Mouse (Mus musculus): Measurements from ENCODE around the gene Jup. TPM values are rescaled to one million over a fixed set of nuclear protein-coding genes. Genes with fewer than 3 reads are reported as not detected.

Jup gene
- total RNA-seq, 2 experiments from 2014 or later = 31.0 to 35.6 TPM

GRCm38 (mm10) chr11:100408835-100409462 is 11.4 kb upstream of the Jup start:
- DNase-seq (ENCODE audit: low spot score in 2 of 2) = no peak

DNA sequence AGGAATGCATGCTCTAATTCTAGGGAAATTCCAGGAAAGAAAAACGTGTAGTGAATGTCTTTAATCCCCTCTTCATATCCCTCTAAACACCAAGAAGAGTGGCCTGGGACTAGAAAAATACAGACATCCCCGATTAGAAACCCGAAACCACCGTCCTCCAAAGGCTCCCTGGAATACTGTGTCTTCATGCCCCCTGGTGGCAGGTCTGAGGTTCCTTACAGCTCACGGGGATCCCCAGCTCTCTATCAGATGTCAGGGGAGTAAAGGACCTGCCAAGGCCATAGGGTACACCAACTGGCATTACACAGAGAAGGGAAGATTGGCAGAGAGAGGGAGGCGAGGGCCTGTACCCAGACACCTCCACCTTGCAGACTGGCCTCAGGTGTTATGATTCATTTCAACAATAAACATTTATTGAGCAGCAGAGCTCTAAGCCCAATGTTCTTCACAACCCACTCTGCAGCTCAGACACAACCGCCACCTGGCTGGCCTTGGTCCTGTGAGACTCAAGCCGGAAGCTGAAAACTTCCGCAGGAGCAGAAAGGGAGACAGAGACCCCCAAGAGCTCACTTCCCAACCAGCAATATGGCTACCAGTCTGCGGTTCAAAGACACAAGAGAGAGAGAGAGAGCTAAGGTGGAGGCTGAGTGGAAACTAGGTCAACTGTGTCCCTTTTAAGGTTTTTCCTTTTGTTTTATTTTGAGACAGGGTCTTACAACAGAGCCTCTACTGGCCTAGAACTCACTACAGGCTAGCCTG is 10.7 kb upstream of the Jup start:
- DNase-seq (ENCODE audit: low spot score in 2 of 2) = peak; percentile 46 to 75

GRCm38 (mm10) chr11:100406995-100407705 is 9.6 kb upstream of the Jup start:
- DNase-seq (ENCODE audit: low spot score in 2 of 2) = no peak

DNA sequence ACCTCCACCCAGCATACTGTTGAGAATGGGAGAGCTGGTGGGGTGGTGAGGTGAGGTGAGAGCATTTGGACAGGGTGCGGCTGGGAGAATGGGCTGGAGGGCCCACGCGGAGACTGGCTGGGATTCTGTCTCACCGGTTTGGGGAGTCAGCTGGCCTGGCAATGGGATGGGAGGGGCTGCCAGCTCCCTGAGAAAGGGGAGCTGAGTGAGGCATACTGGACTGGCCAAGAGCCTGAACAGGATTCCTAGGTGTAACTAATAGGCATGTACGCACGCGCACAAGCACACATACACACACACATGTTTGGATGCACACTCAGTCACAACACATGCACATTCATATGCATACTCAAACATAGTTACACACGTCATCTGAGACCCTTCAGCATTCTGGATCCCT is 8.7 kb upstream of the Jup start:
- DNase-seq (ENCODE audit: low spot score in 2 of 2) = no peak

DNA sequence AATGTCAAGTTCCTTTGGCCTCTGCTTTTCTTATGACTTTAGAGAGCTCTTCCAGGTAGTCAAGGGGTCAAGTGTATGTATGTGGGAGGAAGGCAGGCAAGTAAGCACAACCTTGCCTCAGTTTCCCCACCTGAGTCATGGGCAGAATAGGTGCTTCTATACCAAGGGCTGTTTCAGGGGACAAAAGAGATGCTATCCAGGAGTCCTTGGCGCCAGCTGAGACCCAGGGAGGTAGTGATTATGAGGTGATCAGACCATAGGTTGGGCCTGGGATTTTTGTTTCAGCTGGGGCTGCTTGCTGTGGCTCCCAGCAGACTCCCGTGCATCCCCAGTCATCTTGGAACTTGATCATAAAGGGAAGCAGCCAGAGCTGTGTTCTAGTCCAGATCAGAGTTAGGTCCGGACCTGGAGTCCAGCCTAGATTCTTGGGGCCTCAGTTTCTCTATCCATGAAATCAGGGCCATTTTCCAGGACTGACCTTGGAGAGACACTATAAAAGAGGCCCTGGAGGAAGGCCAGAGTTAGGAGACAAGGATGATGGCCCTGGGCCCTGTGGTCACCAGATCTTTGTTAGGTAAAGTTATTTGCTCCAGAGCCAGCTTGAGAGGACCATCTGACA is 7.0 kb upstream of the Jup start:
- no peak for DNase-seq (ENCODE audit: low spot score in 2 of 2)

DNA sequence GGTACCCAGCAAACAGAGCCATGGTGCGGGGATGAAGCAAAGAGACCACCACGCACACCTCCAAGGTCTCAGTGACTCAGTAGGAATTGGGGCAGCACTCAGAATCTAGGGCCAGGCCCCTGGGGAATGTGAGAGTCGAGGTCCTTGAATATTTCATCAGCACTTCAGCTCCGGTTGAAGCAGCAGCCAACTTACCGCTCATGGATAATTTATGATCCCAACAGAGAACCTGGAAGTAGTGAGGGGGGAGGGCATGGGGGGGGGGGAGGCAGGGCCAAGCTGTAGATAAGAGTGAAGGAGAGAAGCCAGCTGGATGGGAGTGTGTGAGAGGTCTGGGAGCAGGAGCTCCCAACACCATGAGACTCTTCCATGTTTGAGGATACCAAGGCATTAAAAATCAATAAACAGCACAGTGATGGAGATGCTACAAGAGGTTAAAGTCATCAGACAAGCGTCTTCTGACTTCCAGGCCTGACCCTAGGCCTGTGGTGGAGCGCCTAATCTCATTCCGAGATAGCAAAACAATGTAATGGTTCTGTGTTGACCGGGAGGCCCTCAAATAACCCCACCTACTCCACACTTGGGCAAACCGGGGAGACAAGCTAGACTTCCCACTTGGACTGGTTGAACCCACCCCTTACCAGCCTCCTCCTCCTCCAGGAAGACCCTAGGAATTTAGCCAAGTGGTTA is 6.0 kb upstream of the Jup start:
- no peak for DNase-seq (ENCODE audit: low spot score in 2 of 2)

GRCm38 (mm10) chr11:100402682-100403081 is 5.1 kb upstream of the Jup start:
- no peak for DNase-seq (ENCODE audit: low spot score in 2 of 2)

DNA sequence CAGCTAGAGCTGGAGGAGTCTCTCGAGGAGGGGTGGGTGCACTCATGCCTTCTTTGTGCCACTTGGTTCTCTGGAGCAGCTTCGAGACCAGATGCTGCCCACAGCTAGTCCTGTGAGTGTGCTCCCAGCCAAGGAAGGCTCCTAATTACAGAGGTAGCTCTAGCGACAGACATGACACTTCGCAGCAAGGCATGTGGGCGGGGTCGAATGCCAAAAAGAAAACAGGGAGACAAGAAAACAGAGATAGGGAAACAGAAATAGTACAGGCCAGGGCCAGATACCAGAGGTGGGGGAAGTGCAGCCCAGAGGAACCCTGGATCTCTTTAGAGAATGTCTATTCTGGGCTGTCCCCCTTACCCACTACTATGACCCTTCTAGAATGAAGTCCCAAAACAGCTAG is 4.7 kb upstream of the Jup start:
- no peak for DNase-seq (ENCODE audit: low spot score in 2 of 2)

DNA sequence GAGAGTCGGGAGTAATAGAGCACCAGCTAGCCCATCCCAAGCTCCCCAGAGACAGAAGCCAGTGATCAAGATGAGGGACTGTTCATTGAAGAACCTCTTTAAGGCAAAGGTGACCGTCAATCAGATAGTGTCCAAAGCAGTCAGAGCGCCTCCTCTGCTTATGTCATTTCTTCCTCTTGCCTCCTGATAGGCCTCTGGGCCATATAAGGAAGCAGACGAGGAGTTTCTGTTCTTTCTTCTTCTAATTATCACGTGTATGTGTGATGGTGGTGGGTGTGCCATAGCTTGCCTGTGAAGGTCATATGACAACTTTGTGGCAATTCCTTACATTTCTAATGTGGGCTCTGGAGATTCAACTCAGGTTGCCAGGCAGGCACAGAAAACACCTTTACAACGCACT is 3.3 kb upstream of the Jup start:
- DNase-seq (ENCODE audit: low spot score in 2 of 2) = no peak

DNA sequence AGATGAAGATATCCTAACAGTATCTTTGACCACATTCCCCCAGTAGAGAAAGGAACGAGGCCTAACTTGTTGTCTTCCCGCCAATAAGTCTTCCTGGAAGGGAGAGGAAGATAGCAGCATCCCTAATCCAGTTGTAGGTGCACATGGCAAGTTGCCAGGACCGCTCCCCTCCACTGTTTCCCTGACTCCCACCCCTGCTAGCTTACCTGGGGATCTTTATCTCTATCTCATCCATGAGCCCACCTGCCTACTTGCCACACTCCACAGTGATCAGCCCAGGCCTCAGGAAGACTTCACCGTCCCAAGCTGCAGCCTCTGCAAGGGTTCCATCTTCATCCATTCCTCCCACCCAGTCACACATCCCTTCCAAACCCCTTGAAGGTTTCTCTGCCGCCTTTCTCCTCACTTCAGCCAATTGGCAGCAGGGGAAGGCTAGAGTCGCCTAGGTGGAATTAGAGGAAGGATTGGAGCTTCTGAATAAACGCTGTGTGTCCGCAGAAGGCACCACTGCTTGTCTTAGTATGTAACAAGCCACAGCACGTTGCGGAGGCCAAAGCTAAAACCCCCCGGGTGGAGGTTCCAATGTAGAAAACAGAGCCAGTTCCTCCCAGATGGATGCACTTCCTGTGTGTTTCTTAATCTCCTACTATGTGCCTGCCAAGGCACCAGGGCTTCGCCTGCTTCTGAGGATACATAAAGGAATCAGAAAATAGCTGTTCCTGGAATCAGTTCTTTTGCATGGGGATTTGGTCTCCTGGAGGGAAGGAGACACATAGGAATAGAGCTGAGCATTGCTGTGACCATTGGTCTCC is 2.4 kb upstream of the Jup start:
- DNase-seq (ENCODE audit: low spot score in 2 of 2) = no peak

GRCm38 (mm10) chr11:100399320-100399719 is 1.8 kb upstream of the Jup start:
- no peak for DNase-seq (ENCODE audit: low spot score in 2 of 2)

- DNase-seq (ENCODE audit: low spot score in 2 of 2) = no peak
Observed at GRCm38 (mm10) chr11:100398517-100398916, 954 bp upstream of the Jup start.

GRCm38 (mm10) chr11:100396886-100397599 is 520 bp downstream of the Jup start:
- peak in 1 of 2 experiments; percentile 18 for DNase-seq (ENCODE audit: low spot score in 2 of 2)

DNA sequence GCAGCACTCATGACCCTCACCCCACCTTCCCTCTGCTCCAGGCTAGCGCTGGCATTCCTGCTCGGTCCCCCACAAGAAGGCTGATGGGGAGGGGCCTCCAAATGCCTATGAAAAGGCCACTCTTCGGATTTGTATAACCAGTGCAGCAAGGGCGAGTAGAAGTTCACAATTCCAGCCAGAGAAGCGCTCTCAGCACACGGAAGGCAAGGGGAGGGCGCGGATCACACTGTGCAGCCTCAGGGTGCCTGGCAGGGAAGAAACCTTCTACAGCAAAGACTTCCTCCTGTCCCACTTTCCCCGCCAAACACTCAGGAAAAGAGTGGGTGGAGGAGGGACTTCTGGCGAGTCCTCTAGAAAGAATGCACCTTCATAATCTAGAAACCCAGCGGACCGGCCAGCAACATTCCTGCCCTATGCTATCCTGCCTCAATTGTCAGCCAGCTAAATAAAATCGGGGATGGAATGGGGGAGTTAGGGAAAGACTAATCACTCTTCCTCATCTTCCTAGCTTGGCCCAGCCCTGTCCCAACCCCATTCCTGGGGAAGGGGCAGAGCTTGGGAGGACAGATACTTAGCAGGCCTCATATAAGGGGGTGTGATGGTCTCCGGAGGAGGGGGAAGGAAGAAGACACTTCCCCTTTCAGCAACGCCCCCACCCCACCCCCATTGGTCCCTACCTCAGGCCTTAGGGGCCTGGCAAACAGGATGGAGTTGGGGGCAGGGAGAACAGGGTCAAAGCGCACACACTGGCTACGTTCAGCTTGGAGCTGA is 1.5 kb downstream of the Jup start:
- no peak for DNase-seq (ENCODE audit: low spot score in 2 of 2)

DNA sequence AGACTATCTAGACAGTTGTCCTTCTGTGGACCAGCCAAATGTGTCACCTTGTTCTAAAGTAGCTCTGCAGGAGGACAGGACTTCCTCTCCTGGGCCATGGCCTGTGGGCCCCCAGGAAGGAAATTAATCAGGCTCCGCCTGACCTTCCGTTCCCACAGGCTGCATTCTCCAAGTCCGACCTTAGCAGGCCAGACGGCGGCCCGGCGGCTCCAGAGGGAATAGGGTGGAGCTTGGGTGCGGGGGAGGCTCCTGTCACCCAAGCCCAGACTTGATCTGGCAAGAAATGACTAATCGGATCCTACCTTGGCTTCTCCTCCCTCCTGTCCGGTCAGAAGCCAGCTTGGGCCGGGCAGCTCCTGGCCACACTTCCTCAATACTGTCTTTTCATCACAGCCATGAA is 2.4 kb downstream of the Jup start:
- DNase-seq (ENCODE audit: low spot score in 2 of 2) = no peak

- DNase-seq (ENCODE audit: low spot score in 2 of 2) = no peak
Observed at GRCm38 (mm10) chr11:100394353-100395074, 3.0 kb downstream of the Jup start.

DNA sequence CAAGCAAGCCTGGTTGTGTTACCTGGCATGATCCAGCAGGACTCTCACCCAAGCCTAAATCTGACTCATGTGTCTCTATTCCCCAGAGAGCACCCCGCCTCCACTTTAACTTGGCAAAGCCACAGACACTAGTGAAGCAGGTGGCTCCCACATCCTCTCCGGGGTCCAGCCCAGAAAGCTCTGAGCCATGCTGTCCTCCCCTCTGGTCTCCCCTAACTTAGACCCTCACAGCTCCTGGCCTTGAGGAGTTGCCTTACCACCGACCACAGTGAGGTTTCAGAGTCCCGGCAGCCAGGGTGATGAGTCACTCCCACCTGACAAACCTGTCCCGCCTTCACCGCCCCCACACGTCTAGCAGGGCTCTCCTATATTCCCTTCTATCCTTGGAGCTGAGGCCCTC is 3.8 kb downstream of the Jup start:
- no peak for DNase-seq (ENCODE audit: low spot score in 2 of 2)

DNA sequence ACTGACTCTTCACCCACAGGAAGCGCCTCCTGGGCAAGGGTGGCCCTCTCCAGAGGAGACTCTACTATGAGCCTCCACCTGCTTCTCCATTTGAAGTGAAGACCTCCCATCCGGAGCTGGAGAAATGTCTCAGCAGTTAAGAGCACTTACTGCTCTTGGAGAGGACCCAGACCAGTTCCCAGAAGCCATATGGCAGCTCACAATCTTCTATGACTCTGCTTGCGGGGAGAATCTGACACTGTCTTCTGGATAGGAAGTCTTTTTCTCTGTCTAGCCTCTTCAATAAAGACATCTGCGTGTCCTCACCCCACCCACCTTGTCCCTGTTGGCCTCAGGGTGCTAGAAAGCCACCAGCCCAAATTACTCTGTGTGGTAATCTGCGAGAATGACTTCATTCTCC is 4.6 kb downstream of the Jup start:
- peak in 1 of 2 experiments; percentile 32 for DNase-seq (ENCODE audit: low spot score in 2 of 2)

Measured in layer of hippocampus, adult 18-20 months (tissue).